Mouse (Mus musculus) forebrain, embryonic 14.5 days (tissue): ENCODE results near the gene Pdpn. TPM values are rescaled to one million over a fixed set of nuclear protein-coding genes. Genes with fewer than 3 reads are reported as not detected.
A peak's percentile ranks its signal among the peaks of the same experiment; 100 is the strongest.

ENCODE experiments used
- ATAC-seq: fragments of 200-750 bp; cut with Nextera tagmentation; 2 replicates; pipeline ENCODE4 v1.8.0; 2017; ENCODE audit warnings: mild to moderate bottlenecking, moderate library complexity
- DNase-seq: peaks from one replicate; pipeline ENCODE4 v3.0.0-alpha.2; 2015; ENCODE audit warnings: low spot score
- H3K27ac ChIP-seq: fragments of 300-500 bp; sonication (generic); 2 replicates; pipeline ENCODE4 v1.5.1; 2014; ENCODE audit warnings: low read depth, mild to moderate bottlenecking, control low read depth, low read length, moderate library complexity
- H3K27me3 ChIP-seq: fragments of 300-500 bp; sonication (generic); replicated peaks from 2 replicates; pipeline ENCODE4 v1.6.1; 2014; ENCODE audit warnings: low read length, control low read depth, mixed read lengths; ENCODE audit not compliant: control insufficient read depth, insufficient read depth
- H3K36me3 ChIP-seq: fragments of 300-500 bp; sonication (generic); 2 replicates; pipeline ENCODE4 v1.6.1; 2014; ENCODE audit warnings: low read length, control low read depth; ENCODE audit not compliant: control insufficient read depth, insufficient read depth
- H3K4me1 ChIP-seq: fragments of 300-500 bp; sonication (generic); 2 replicates; pipeline ENCODE4 v1.6.1; 2014; ENCODE audit warnings: antibody characterized with exemption, low read length, control low read depth; ENCODE audit not compliant: control insufficient read depth, insufficient read depth
- H3K4me2 ChIP-seq: fragments of 300-500 bp; sonication (generic); 2 replicates; pipeline ENCODE4 v1.6.1; 2014; ENCODE audit warnings: mild to moderate bottlenecking, control low read depth, low read length
- H3K4me3 ChIP-seq: fragments of 300-500 bp; sonication (generic); 2 replicates; pipeline ENCODE4 v1.5.1; 2014; ENCODE audit warnings: low read depth, low read length, control low read depth
- H3K9ac ChIP-seq: fragments of 300-500 bp; sonication (generic); 2 replicates; pipeline ENCODE4 v1.6.1; 2014; ENCODE audit warnings: mild to moderate bottlenecking, low read length, control low read depth, moderate library complexity
- H3K9me3 ChIP-seq: fragments of 300-500 bp; sonication (generic); replicated peaks from 2 replicates; pipeline ENCODE4 v1.6.1; 2016; ENCODE audit warnings: low read length, control low read depth, mixed read lengths; ENCODE audit not compliant: control insufficient read depth
- WGBS: fragments of 180-500 bp; shearing (Covaris S2); extraction: QIAGEN DNeasy Blood & Tissue Kit; methylation state at CpG from one replicate; pipeline ENCODE4 v1.1.7; 2014; 5-methylcytosine and 5-hydroxymethylcytosine counted together
- polyA plus RNA-seq: library from polyadenylated mRNA; unstranded; fragments of >200 nt; fragmentation: Nextera tagmentation; extraction: Ambion mirVana; gene quantifications from 2 replicates; pipeline ENCODE4 v1.2.1, GENCODE M21; 2014

Pdpn gene
- polyA plus RNA-seq, 1 experiment from 2014 or later = 70.1 TPM

GRCm38 (mm10) chr4:143302279-143302890, 3.0 kb upstream of the Pdpn start:
- WGBS = 51% methylated on average over 11 of the region's 11 CpGs
- ATAC-seq = no peak
- Histone ChIP-seq H3K4me1 (peaks cover 9% of the 10 kb centered on the region), H3K9me3 (no peaks in the 10 kb centered on the region), H3K9ac (no peak overlapping the region), H3K4me3 (no peak overlapping the region), H3K27ac (no peak overlapping the region), H3K36me3 (no peaks in the 10 kb centered on the region), H3K4me2 (no peak overlapping the region), H3K27me3 (no peaks in the 10 kb centered on the region)
- DNase-seq = no peak

- H3K4me2 ChIP-seq = no peak overlapping the region
- no peak overlapping the region for H3K4me3 ChIP-seq
- no peak overlapping the region for H3K27ac ChIP-seq
- H3K27me3 ChIP-seq = no peaks in the 10 kb centered on the region
- H3K9me3 ChIP-seq = no peaks in the 10 kb centered on the region
- no peak overlapping the region for H3K9ac ChIP-seq
- ATAC-seq = no peak
- WGBS = 53% methylated on average over 4 of the region's 4 CpGs
- no peaks in the 10 kb centered on the region for H3K36me3 ChIP-seq
- H3K4me1 ChIP-seq = peaks cover 14% of the 10 kb centered on the region
- DNase-seq = no peak
These were observed 2.5 kb upstream of the Pdpn start for GRCm38 (mm10) chr4:143301875-143302274.

GRCm38 (mm10) chr4:143301042-143301441, 1.7 kb upstream of the Pdpn start:
- Histone ChIP-seq H3K4me3 (no peak overlapping the region), H3K9ac (no peak overlapping the region), H3K9me3 (no peaks in the 10 kb centered on the region), H3K4me2 (no peak overlapping the region), H3K27me3 (no peaks in the 10 kb centered on the region), H3K4me1 (peaks cover 15% of the 10 kb centered on the region), H3K36me3 (no peaks in the 10 kb centered on the region), H3K27ac (no peak overlapping the region)
- 76% methylated on average over 5 of the region's 5 CpGs for WGBS
- DNase-seq (no peak), ATAC-seq (no peak)

- 9% methylated on average over 12 of the region's 12 CpGs for WGBS
- Histone ChIP-seq H3K36me3 (no peaks in the 10 kb centered on the region), H3K9me3 (no peaks in the 10 kb centered on the region), H3K4me1 (peaks cover 18% of the 10 kb centered on the region), H3K4me3 (peak overlapping the region; percentile 36), H3K9ac (peak overlapping the region; percentile 58; the same call in 1 of the 2 replicates), H3K27ac (no peak overlapping the region), H3K27me3 (no peaks in the 10 kb centered on the region), H3K4me2 (peak overlapping the region; percentile 59)
- ATAC-seq (no peak), DNase-seq (no peak)
These were observed 837 bp upstream of the Pdpn start for GRCm38 (mm10) chr4:143300113-143300688.

GRCm38 (mm10) chr4:143298431-143299315, 691 bp downstream of the Pdpn start:
- H3K27ac ChIP-seq = peak overlapping the region; percentile 48; the same call in 1 of the 2 replicates
- no peaks in the 10 kb centered on the region for H3K36me3 ChIP-seq
- peak; percentile 63 for DNase-seq
- 1% methylated on average over 24 of the region's 24 CpGs for WGBS
- peak overlapping the region; percentile 59 for H3K4me2 ChIP-seq
- H3K9ac ChIP-seq = peak overlapping the region; percentile 58
- peak; percentile 64 for ATAC-seq
- peak overlapping the region; percentile 36 for H3K4me3 ChIP-seq
- H3K27me3 ChIP-seq = no peaks in the 10 kb centered on the region
- H3K9me3 ChIP-seq = no peaks in the 10 kb centered on the region
- peaks cover 18% of the 10 kb centered on the region for H3K4me1 ChIP-seq

GRCm38 (mm10) chr4:143297016-143297556, 2.3 kb downstream of the Pdpn start:
- Histone ChIP-seq H3K4me3 (peak overlapping the region; percentile 36), H3K4me1 (peaks cover 18% of the 10 kb centered on the region), H3K9ac (peak overlapping the region; percentile 58), H3K4me2 (peak overlapping the region; percentile 59), H3K27me3 (no peaks in the 10 kb centered on the region), H3K9me3 (no peaks in the 10 kb centered on the region), H3K27ac (peak overlapping the region; percentile 77), H3K36me3 (no peaks in the 10 kb centered on the region)
- WGBS = under 1% methylated on average over 12 of the region's 12 CpGs
- ATAC-seq (peak; percentile 70), DNase-seq (peak; percentile 73)

- H3K27ac ChIP-seq = no peak overlapping the region
- H3K9me3 ChIP-seq = no peaks in the 10 kb centered on the region
- peaks cover 18% of the 10 kb centered on the region for H3K4me1 ChIP-seq
- no peak overlapping the region for H3K4me3 ChIP-seq
- no peak overlapping the region for H3K9ac ChIP-seq
- no peak for DNase-seq
- peak overlapping the region; percentile 59 for H3K4me2 ChIP-seq
- 69% methylated on average over 5 of the region's 5 CpGs for whole genome bisulfite sequencing
- H3K36me3 ChIP-seq = no peaks in the 10 kb centered on the region
- ATAC-seq = no peak
- no peaks in the 10 kb centered on the region for H3K27me3 ChIP-seq
These were observed 3.2 kb downstream of the Pdpn start for GRCm38 (mm10) chr4:143296153-143296552.

GRCm38 (mm10) chr4:143294324-143294723, 5.0 kb downstream of the Pdpn start:
- Histone ChIP-seq H3K36me3 (no peaks in the 10 kb centered on the region), H3K4me3 (no peak overlapping the region), H3K4me1 (peaks cover 18% of the 10 kb centered on the region), H3K9me3 (no peaks in the 10 kb centered on the region), H3K27me3 (no peaks in the 10 kb centered on the region), H3K4me2 (no peak overlapping the region), H3K27ac (no peak overlapping the region), H3K9ac (no peak overlapping the region)
- DNase-seq (no peak), ATAC-seq (no peak)
- 72% methylated on average over 6 of the region's 6 CpGs for WGBS
